Mouse (Mus musculus) sigmoid colon, adult 10 weeks (tissue): Measurements from ENCODE around the gene Wdr4. TPM values are rescaled to one million over a fixed set of nuclear protein-coding genes. Genes with fewer than 3 reads are reported as not detected.

Experiments
- polyA plus RNA-seq: library from polyadenylated mRNA; stranded (reverse); fragments of 350-450 nt; fragmentation: Illumina TruSeq; extraction: RNeasy Lipid Tissue Mini Kit (QIAGEN cat#74804); gene quantifications from one replicate; pipeline ENCODE4 v1.2.3, GENCODE M21; 2014; ENCODE audit warnings: low read depth, low replicate concordance

Wdr4 gene
- polyA plus RNA-seq = 3.8 TPM

GRCm38 (mm10) chr17:31519946-31520838, at the start of gene Wdr4, which contains the start of gene Ndufv3:
TSS of gene Wdr4 (minus strand) at chr17:31519980.
TSS of gene Ndufv3 (plus strand) at chr17:31520115.

GRCm38 (mm10) chr17:31564015-31564857, 44.5 kb upstream of the Wdr4 start, which contains the start of gene Pknox1:
TSS of gene Pknox1 (plus strand) at chr17:31564734.

Other genes starting within 250 kb of the Wdr4 start
- gene Rsph1, start 242.6 kb downstream of the Wdr4 start, polyA plus RNA-seq = 1.3 TPM
- 13.0 TPM for gene Slc37a1, start 233.2 kb downstream of the Wdr4 start, polyA plus RNA-seq
- 52.2 TPM for gene Pde9a, start 133.8 kb downstream of the Wdr4 start, polyA plus RNA-seq
- gene Ndufv3, start 135 bp upstream of the Wdr4 start, polyA plus RNA-seq = 44.7 TPM
- 5.7 TPM for gene Pknox1, start 44.8 kb upstream of the Wdr4 start, polyA plus RNA-seq
- gene Cbs, start 117.3 kb upstream of the Wdr4 start, polyA plus RNA-seq = 7.3 TPM
- 84.8 TPM for gene U2af1, start 138.9 kb upstream of the Wdr4 start, polyA plus RNA-seq
- not detected for gene Cryaa, start 157.8 kb upstream of the Wdr4 start, polyA plus RNA-seq